Mouse (Mus musculus): ENCODE measurements at regions not wholly inside any gene's neighbourhood (a gene's known extent, or its start where the extent isn't known, plus 50 kb on each side); places are given as distances from the start of the nearest gene placed in this dataset.
A peak's percentile ranks its signal among the peaks of the same experiment; 100 is the strongest.

DNA sequence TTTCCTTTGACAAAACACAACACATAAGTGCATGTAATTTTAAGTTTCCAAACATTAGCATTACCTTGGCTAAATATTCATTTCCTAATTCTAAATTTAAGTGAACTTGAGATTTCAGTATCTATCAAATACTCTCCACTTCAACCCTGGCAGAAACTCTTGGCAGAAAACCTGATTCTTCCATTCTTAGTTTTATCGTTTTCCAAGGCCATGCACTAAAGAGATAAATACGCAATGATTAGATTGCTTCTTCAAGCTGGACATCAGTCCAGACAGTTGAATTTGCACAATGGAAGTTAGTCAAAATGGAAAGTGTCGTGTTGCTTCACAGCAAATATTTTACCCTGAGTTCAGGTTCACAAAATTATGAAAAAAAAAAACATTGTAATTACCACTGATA lies 1223.4 kb upstream of the Flrt2 start:
- TF ChIP-seq E2F4 (IDR thresholded peaks at IDR 0.05; ENCODE audit: insufficient read depth) (no peak), MYOG (IDR thresholded peaks at IDR 0.05; ENCODE audit: control insufficient read depth in 1 of 3, insufficient read depth in 1 of 3, insufficient read length in 2 of 3, low read depth in 2 of 3) (no peak), TCF3 (IDR thresholded peaks at IDR 0.05; ENCODE audit: insufficient read length, low read depth) (no peak), POLR2A (IDR thresholded peaks at IDR 0.05; ENCODE audit: insufficient read length, low read depth) (no peak), POLR2AphosphoS2 (IDR thresholded peaks at IDR 0.05; ENCODE audit: insufficient read length, low read depth) (no peak)
- no peaks in the 10 kb centered on the region for H3K79me2 ChIP-seq (ENCODE audit: control insufficient read depth, insufficient read depth)
- H3K4me3 ChIP-seq, result no peak overlapping the region
- no peaks in the 10 kb centered on the region for H3K36me3 ChIP-seq (ENCODE audit: control insufficient read depth, insufficient read depth)
- H3K27me3 ChIP-seq (ENCODE audit: control insufficient read depth, insufficient read depth, insufficient read length), result no peaks in the 10 kb centered on the region
- no peak overlapping the region for H3K4me2 ChIP-seq (ENCODE audit: low read depth)
- H3ac ChIP-seq (ENCODE audit: control insufficient read depth, insufficient read length), result no peak overlapping the region

DNA sequence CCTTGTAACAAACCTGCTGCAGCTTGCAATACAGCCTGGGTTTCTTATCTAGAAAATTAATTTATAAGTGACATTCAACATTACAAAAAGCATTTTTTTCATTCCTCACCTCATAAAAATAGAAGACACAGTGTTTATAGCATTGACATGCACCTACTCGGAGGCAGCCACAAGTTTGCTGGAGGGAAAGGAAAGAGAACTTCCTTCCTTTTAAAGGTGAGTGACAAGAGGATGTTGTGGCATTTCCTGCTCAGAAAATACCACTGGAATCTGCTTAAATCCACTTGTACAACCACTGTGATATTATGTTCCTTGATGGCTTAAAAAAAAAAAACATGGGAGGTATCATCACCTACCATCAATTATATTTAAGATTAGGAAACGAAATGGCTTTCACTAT lies 1222.2 kb upstream of the Flrt2 start:
- Histone ChIP-seq H3ac (ENCODE audit: control insufficient read depth, insufficient read length) (no peak overlapping the region), H3K79me2 (ENCODE audit: control insufficient read depth, insufficient read depth) (no peaks in the 10 kb centered on the region), H3K4me2 (ENCODE audit: low read depth) (no peak overlapping the region), H3K36me3 (ENCODE audit: control insufficient read depth, insufficient read depth) (no peaks in the 10 kb centered on the region), H3K4me3 (no peak overlapping the region), H3K27me3 (ENCODE audit: control insufficient read depth, insufficient read depth, insufficient read length) (no peaks in the 10 kb centered on the region)
- no peak for TF ChIP-seq REST (IDR thresholded peaks at IDR 0.05; ENCODE audit: insufficient read depth, insufficient read length)
- no peak for TF ChIP-seq USF1 (IDR thresholded peaks at IDR 0.05; ENCODE audit: low read depth)
- TF ChIP-seq E2F4 (IDR thresholded peaks at IDR 0.05; ENCODE audit: insufficient read depth), result no peak
- TF ChIP-seq POLR2A (IDR thresholded peaks at IDR 0.05; ENCODE audit: insufficient read length, low read depth), result no peak
- TF ChIP-seq MAX (IDR thresholded peaks at IDR 0.05; ENCODE audit: low read depth), result no peak
- no peak for TF ChIP-seq MYOD1 (IDR thresholded peaks at IDR 0.05; ENCODE audit: control insufficient read depth in 1 of 3, insufficient read length in 2 of 3, low read depth in 2 of 3)
- TF ChIP-seq CEBPB (IDR thresholded peaks at IDR 0.05; ENCODE audit: insufficient read depth, poor library complexity, severe bottlenecking), result no peak
- TF ChIP-seq POLR2AphosphoS2 (IDR thresholded peaks at IDR 0.05; ENCODE audit: insufficient read length, low read depth), result no peak
- no peak for TF ChIP-seq MYOG (IDR thresholded peaks at IDR 0.05; ENCODE audit: control insufficient read depth in 1 of 3, insufficient read depth in 1 of 3, insufficient read length in 2 of 3, low read depth in 2 of 3)
- TF ChIP-seq SRF (IDR thresholded peaks at IDR 0.05; ENCODE audit: control insufficient read depth, insufficient read length, low read depth), result no peak

DNA sequence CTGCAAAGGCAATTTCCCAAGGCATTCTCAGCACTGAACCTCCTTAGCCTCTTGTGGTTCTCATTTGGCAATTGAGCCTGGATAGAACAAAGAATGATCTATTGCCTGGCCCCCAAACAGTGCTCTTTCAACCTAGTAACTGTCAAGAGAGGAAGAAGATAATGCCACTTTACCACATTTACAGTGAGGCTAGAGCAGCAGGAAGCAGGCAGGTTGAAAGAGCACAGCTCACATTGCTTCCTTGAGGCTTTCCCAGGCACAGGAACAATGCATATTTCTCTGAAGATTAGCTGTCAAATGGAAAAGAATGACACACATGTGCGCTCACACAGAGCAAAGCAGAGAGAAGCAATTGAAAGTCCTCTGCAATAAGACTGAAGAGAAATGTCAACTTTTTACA lies 1221.0 kb upstream of the Flrt2 start:
- Histone ChIP-seq H3K4me2 (ENCODE audit: low read depth) (no peak overlapping the region), H3K79me2 (ENCODE audit: control insufficient read depth, insufficient read depth) (no peaks in the 10 kb centered on the region), H3K36me3 (ENCODE audit: control insufficient read depth, insufficient read depth) (no peaks in the 10 kb centered on the region), H3K4me3 (no peak overlapping the region), H3ac (ENCODE audit: control insufficient read depth, insufficient read length) (no peak overlapping the region), H3K27me3 (ENCODE audit: control insufficient read depth, insufficient read depth, insufficient read length) (no peaks in the 10 kb centered on the region)
- TF ChIP-seq USF1 (IDR thresholded peaks at IDR 0.05; ENCODE audit: low read depth) (no peak), TCF12 (IDR thresholded peaks at IDR 0.05; ENCODE audit: insufficient read depth, poor library complexity, severe bottlenecking) (no peak), MYOD1 (IDR thresholded peaks at IDR 0.05; ENCODE audit: control insufficient read depth in 1 of 3, insufficient read length in 2 of 3, low read depth in 2 of 3) (no peak), CEBPB (IDR thresholded peaks at IDR 0.05; ENCODE audit: insufficient read depth, poor library complexity, severe bottlenecking) (no peak), POLR2A (IDR thresholded peaks at IDR 0.05; ENCODE audit: insufficient read length, low read depth) (no peak), E2F4 (IDR thresholded peaks at IDR 0.05; ENCODE audit: insufficient read depth) (no peak)

DNA sequence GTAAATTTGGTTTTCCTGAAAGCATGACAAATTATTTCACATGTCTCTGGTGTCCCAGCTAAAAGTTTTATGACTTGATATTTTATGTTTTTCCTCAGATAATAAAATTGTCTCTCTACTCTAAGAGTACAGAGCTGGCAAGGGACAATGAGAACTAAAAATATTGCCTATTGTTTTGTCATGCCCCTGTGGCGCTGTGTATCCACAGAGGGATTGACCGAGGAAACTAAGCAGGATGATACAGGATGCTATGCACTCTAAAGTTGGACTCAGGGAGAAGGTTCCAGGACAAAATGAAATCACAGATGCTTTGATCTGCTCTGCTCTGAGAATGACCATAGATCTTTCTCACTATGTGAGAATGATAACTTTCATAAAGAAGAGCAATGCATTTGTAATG lies 1203.3 kb upstream of the Flrt2 start:
- Histone ChIP-seq H3K79me2 (ENCODE audit: control insufficient read depth, insufficient read depth) (no peaks in the 10 kb centered on the region), H3K27me3 (ENCODE audit: control insufficient read depth, insufficient read depth, insufficient read length) (no peaks in the 10 kb centered on the region), H3K36me3 (ENCODE audit: control insufficient read depth, insufficient read depth) (no peaks in the 10 kb centered on the region), H3K4me3 (no peak overlapping the region), H3K4me2 (ENCODE audit: low read depth) (no peak overlapping the region), H3ac (ENCODE audit: control insufficient read depth, insufficient read length) (no peak overlapping the region)
- TF ChIP-seq MAX (IDR thresholded peaks at IDR 0.05; ENCODE audit: low read depth) (no peak), POLR2AphosphoS2 (IDR thresholded peaks at IDR 0.05; ENCODE audit: insufficient read length, low read depth) (no peak), USF1 (IDR thresholded peaks at IDR 0.05; ENCODE audit: low read depth) (no peak), POLR2A (IDR thresholded peaks at IDR 0.05; ENCODE audit: insufficient read length, low read depth) (no peak), MYOD1 (IDR thresholded peaks at IDR 0.05; ENCODE audit: control insufficient read depth in 1 of 3, insufficient read length in 2 of 3, low read depth in 2 of 3) (no peak), TCF3 (IDR thresholded peaks at IDR 0.05; ENCODE audit: insufficient read length, low read depth) (no peak), TCF12 (IDR thresholded peaks at IDR 0.05; ENCODE audit: insufficient read depth, poor library complexity, severe bottlenecking) (no peak), E2F4 (IDR thresholded peaks at IDR 0.05; ENCODE audit: insufficient read depth) (no peak), REST (IDR thresholded peaks at IDR 0.05; ENCODE audit: insufficient read depth, insufficient read length) (no peak), SRF (IDR thresholded peaks at IDR 0.05; ENCODE audit: control insufficient read depth, insufficient read length, low read depth) (no peak), MYOG (IDR thresholded peaks at IDR 0.05; ENCODE audit: control insufficient read depth in 1 of 3, insufficient read depth in 1 of 3, insufficient read length in 2 of 3, low read depth in 2 of 3) (no peak), CEBPB (IDR thresholded peaks at IDR 0.05; ENCODE audit: insufficient read depth, poor library complexity, severe bottlenecking) (no peak)

DNA sequence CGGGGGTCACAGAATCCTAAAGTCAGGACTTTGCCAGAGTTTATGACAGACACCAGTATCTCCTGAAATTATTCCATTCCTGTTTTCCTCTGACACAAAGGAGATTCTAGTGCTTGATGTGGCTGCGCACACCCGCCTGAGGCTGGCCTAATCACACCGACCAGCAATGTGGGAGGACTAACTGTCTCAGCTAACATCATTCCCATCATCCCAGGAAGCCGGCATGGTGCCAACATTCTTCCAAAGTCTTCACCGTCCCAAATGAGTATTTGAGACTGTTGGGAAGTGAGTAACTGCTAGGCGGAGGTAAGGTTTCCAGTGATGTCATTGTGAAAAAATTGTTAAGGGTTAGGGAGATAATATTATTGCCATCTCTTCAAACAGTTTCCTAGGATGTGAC lies 1183.9 kb upstream of the Flrt2 start:
- no peaks in the 10 kb centered on the region for H3K27me3 ChIP-seq (ENCODE audit: control insufficient read depth, insufficient read depth, insufficient read length)
- H3ac ChIP-seq (ENCODE audit: control insufficient read depth, insufficient read length), result no peak overlapping the region
- no peaks in the 10 kb centered on the region for H3K36me3 ChIP-seq (ENCODE audit: control insufficient read depth, insufficient read depth)
- H3K79me2 ChIP-seq (ENCODE audit: control insufficient read depth, insufficient read depth), result no peaks in the 10 kb centered on the region
- no peak overlapping the region for H3K4me3 ChIP-seq
- TF ChIP-seq USF1 (IDR thresholded peaks at IDR 0.05; ENCODE audit: low read depth), result no peak
- TF ChIP-seq REST (IDR thresholded peaks at IDR 0.05; ENCODE audit: insufficient read depth, insufficient read length), result no peak
- no peak for TF ChIP-seq MYOD1 (IDR thresholded peaks at IDR 0.05; ENCODE audit: control insufficient read depth in 1 of 3, insufficient read length in 2 of 3, low read depth in 2 of 3)
- TF ChIP-seq TCF3 (IDR thresholded peaks at IDR 0.05; ENCODE audit: insufficient read length, low read depth), result no peak
- TF ChIP-seq POLR2AphosphoS2 (IDR thresholded peaks at IDR 0.05; ENCODE audit: insufficient read length, low read depth), result no peak
- no peak for TF ChIP-seq TCF12 (IDR thresholded peaks at IDR 0.05; ENCODE audit: insufficient read depth, poor library complexity, severe bottlenecking)
- no peak for TF ChIP-seq MYOG (IDR thresholded peaks at IDR 0.05; ENCODE audit: control insufficient read depth in 1 of 3, insufficient read depth in 1 of 3, insufficient read length in 2 of 3, low read depth in 2 of 3)
- peak overlapping the region; percentile 40 for H3K4me2 ChIP-seq (ENCODE audit: low read depth)

All from myocyte (in vitro differentiated cells).